Mouse (Mus musculus) ES-E14 (cell line): ENCODE measurements around the gene Aqr. TPM values are rescaled to one million over a fixed set of nuclear protein-coding genes. Genes with fewer than 3 reads are reported as not detected.

Experiments
- DNase-seq: peaks from one replicate; pipeline ENCODE4 v3.0.0-alpha.2; 2013; ENCODE audit warnings: low read depth, low spot score
- H3K27ac ChIP-seq: 2 replicates; pipeline ENCODE4 v1.5.1; 2012; ENCODE audit warnings: low read depth, mild to moderate bottlenecking, low read length, moderate library complexity, mixed read lengths; ENCODE audit not compliant: poor library complexity, insufficient read depth, severe bottlenecking
- H3K36me3 ChIP-seq: 2 replicates; pipeline ENCODE4 v1.6.1; 2012; ENCODE audit warnings: mild to moderate bottlenecking, low read length, moderate library complexity, mixed read lengths; ENCODE audit not compliant: control insufficient read depth, poor library complexity, insufficient read depth, severe bottlenecking
- H3K4me1 ChIP-seq, 2 experiments: fragments of 150-350 bp in 1 of 2; sonication (generic) in 1 of 2; 2 replicates each; pipeline ENCODE4 v1.6.1; 2012; ENCODE audit warnings: low read length in 2 of 2, mild to moderate bottlenecking in 1 of 2, mixed read lengths in 1 of 2; ENCODE audit not compliant: control insufficient read depth in 2 of 2, insufficient read depth in 2 of 2, poor library complexity in 1 of 2
- H3K4me3 ChIP-seq, 2 experiments: fragments of 150-350 bp in 1 of 2; sonication (generic) in 1 of 2; 2 replicates each; pipeline ENCODE4 v1.5.1; 2012; ENCODE audit warnings: low read length in 2 of 2, low read depth in 1 of 2, mild to moderate bottlenecking in 1 of 2, mixed read lengths in 1 of 2; ENCODE audit not compliant: insufficient read depth in 1 of 2, poor library complexity in 1 of 2, severe bottlenecking in 1 of 2
- H3K9ac ChIP-seq: 2 replicates; pipeline ENCODE4 v1.6.1; 2012; ENCODE audit warnings: low read depth, mild to moderate bottlenecking, low read length, mixed read lengths; ENCODE audit not compliant: poor library complexity, insufficient read depth, severe bottlenecking
- H3K9me3 ChIP-seq: fragments of 150-350 bp; sonication (generic); 2 replicates; pipeline ENCODE4 v1.6.1; 2012; ENCODE audit warnings: low read depth, mild to moderate bottlenecking, low read length; ENCODE audit not compliant: control insufficient read depth, insufficient read depth
- CHD2 ChIP-seq: IDR thresholded peaks from 2 replicates; pipeline ENCODE4 v1.6.1; 2014; ENCODE audit warnings: mild to moderate bottlenecking, low read depth, low read length, inconsistent platforms
- HCFC1 ChIP-seq: IDR thresholded peaks from 2 replicates; pipeline ENCODE4 v1.6.1; 2012; ENCODE audit warnings: low read length, inconsistent platforms, borderline replicate concordance; ENCODE audit not compliant: insufficient read depth
- MAFK ChIP-seq: IDR thresholded peaks from 2 replicates; pipeline ENCODE4 v1.6.1; 2014; ENCODE audit warnings: mild to moderate bottlenecking, low read depth, low read length, inconsistent platforms; ENCODE audit not compliant: insufficient read depth
- ZC3H11A ChIP-seq: IDR thresholded peaks from 2 replicates; pipeline ENCODE4 v1.6.1; 2012; ENCODE audit warnings: low read depth, mild to moderate bottlenecking, inconsistent platforms, low read length, borderline replicate concordance
- ZNF384 ChIP-seq: IDR thresholded peaks from 2 replicates; pipeline ENCODE4 v1.6.1; 2012; ENCODE audit warnings: low read depth, low read length, inconsistent platforms
- in situ Hi-C, 2 experiments: fragments of 600-800 bp; cut with MboI; formaldehyde crosslinking; loops; one replicate each; pipeline ENCODE4 v1.15.1; 2025; ENCODE audit warnings: low sequenced_read_pairs in 2 of 2, inconsistent platforms in 1 of 2; ENCODE audit not compliant: unreplicated experiment in 2 of 2
- total RNA-seq: library from RNA; depleted of rRNA; stranded (reverse); fragments of 300-350 nt; gene quantifications from 2 replicates; pipeline ENCODE4 v1.2.3, GENCODE M21; 2012

The Aqr gene
- total RNA-seq, 1 experiment = 80.2 TPM

- TF ChIP-seq ZNF384 (peak; percentile 93), MAFK (no peak), ZC3H11A (no peak)
- Histone ChIP-seq H3K36me3 (no peaks in the 10 kb centered on the region), H3K4me3 (peak overlapping the region; percentile 18 to 27; a peak in 3 of 4 replicates)
Observed at GRCm38 (mm10) chr2:114177802-114178733, 8.8 kb downstream of the Aqr start.

GRCm38 (mm10) chr2:114174651-114175484 is 12.0 kb downstream of the Aqr start:
- H3K36me3 ChIP-seq = peaks cover 4% of the 10 kb centered on the region; the same call in 1 of the 2 replicates
- H3K27ac ChIP-seq = peak overlapping the region; percentile 68
- H3K9ac ChIP-seq = peak overlapping the region; percentile 100
- peak; percentile 66 for TF ChIP-seq HCFC1
- TF ChIP-seq ZNF384 = no peak
- in situ Hi-C loops = no loop called here
- peak overlapping the region; percentile 88 to 100 for H3K4me3 ChIP-seq
- peak; percentile 76 for DNase-seq
- peaks cover 4 to 6% of the 10 kb centered on the region in 2 experiments; a peak in 3 of 4 replicates for H3K4me1 ChIP-seq
- H3K9me3 ChIP-seq = no peaks in the 10 kb centered on the region

More at GRCm38 (mm10) chr2:114177802-114178733, 8.8 kb downstream of the Aqr start:
- peak; percentile 29 for DNase-seq
- Histone ChIP-seq H3K9ac (no peak overlapping the region), H3K9me3 (no peaks in the 10 kb centered on the region), H3K27ac (peak overlapping the region; percentile 81), H3K4me1 (peaks cover 4% of the 10 kb centered on the region in 2 experiments; a peak in 3 of 4 replicates)
- in situ Hi-C loops = no loop called here

GRCm38 (mm10) chr2:114173248-114173647 is 13.6 kb downstream of the Aqr start:
- in situ Hi-C loops = no loop called here
- no peak for TF ChIP-seq CHD2
- no peak for TF ChIP-seq HCFC1
- no peak for TF ChIP-seq ZC3H11A
- no peak for TF ChIP-seq MAFK
- no peak for TF ChIP-seq ZNF384
- H3K27ac ChIP-seq = no peak overlapping the region
- no peak for DNase-seq
- peaks cover 4 to 6% of the 10 kb centered on the region in 2 experiments; a peak in 3 of 4 replicates for H3K4me1 ChIP-seq
- peaks cover 7% of the 10 kb centered on the region; the same call in 1 of the 2 replicates for H3K36me3 ChIP-seq
- H3K9ac ChIP-seq = no peak overlapping the region
- H3K9me3 ChIP-seq = no peaks in the 10 kb centered on the region
- H3K4me3 ChIP-seq = no peak overlapping the region

GRCm38 (mm10) chr2:114167837-114168236 is 19.0 kb downstream of the Aqr start:
- Histone ChIP-seq H3K4me1 (peaks cover 0 to 2% of the 10 kb centered on the region in 2 experiments; a peak in 1 of 4 replicates), H3K9me3 (no peaks in the 10 kb centered on the region), H3K4me3 (no peak overlapping the region), H3K27ac (no peak overlapping the region), H3K36me3 (peaks cover 13% of the 10 kb centered on the region), H3K9ac (no peak overlapping the region)
- in situ Hi-C loops = no loop called here
- no peak for DNase-seq
- TF ChIP-seq HCFC1 (no peak), MAFK (no peak), ZNF384 (no peak), ZC3H11A (no peak), CHD2 (no peak)
